Mouse (Mus musculus) adrenal gland, adult 8-10 months (tissue): ENCODE data around the gene Olfr981. TPM values are rescaled to one million over a fixed set of nuclear protein-coding genes. Genes with fewer than 3 reads are reported as not detected.
"Not testable (repeated sequence)": the region's sequence is repeated elsewhere in the genome, so short reads cannot be mapped to it uniquely, and the experiment has no call there.

Experiments
- DNase-seq: peaks from one replicate; pipeline ENCODE4 v3.0.0; 2022
- total RNA-seq, 4 experiments: library from RNA; stranded (reverse); gene quantifications; 2 replicates each; pipeline ENCODE4 v1.2.4; 2022

Olfr981 gene
- not detected for total RNA-seq

GRCm38 (mm10) chr9:40021164-40021563, at the start of gene Olfr981:
Olfr981 (plus strand) TSS chr9:40021464.
- DNase-seq = no peak

GRCm38 (mm10) chr9:39976581-39977145, 44.6 kb upstream of the Olfr981 start:
- DNase-seq = not testable (repeated sequence)

- no peak for DNase-seq
Measured at GRCm38 (mm10) chr9:39991813-39992212, 29.5 kb upstream of the Olfr981 start, which contains the start of gene Olfr978. Olfr978 (plus strand) TSS chr9:39992113.

- DNase-seq = no peak
Measured at GRCm38 (mm10) chr9:40003365-40003764, 17.9 kb upstream of the Olfr981 start, which contains the start of gene Olfr979. Olfr979 (minus strand) TSS chr9:40003465.

- no peak for DNase-seq
Measured at GRCm38 (mm10) chr9:40009482-40009881, 11.8 kb upstream of the Olfr981 start, which contains the start of gene Olfr980. Olfr980 (minus strand) TSS chr9:40009582.

- no peak for DNase-seq
Measured at GRCm38 (mm10) chr9:40050138-40050537, 28.9 kb downstream of the Olfr981 start.

GRCm38 (mm10) chr9:40073529-40073928, 52.3 kb downstream of the Olfr981 start, which contains the start of gene Olfr982:
Olfr982 (plus strand) TSS chr9:40073829.
- no peak for DNase-seq

Other genes starting within 250 kb of the Olfr981 start
- gene Olfr968, start 238.2 kb upstream of the Olfr981 start, total RNA-seq = not detected
- gene Olfr969, start 230.5 kb upstream of the Olfr981 start, total RNA-seq = not detected
- gene Olfr970, start 212.6 kb upstream of the Olfr981 start, total RNA-seq = not detected
- gene Olfr971, start 184.6 kb upstream of the Olfr981 start, total RNA-seq = not detected
- not detected for gene Olfr972, start 155.0 kb upstream of the Olfr981 start, total RNA-seq
- gene Olfr229, start 114.1 kb upstream of the Olfr981 start, total RNA-seq = not detected
- not detected for gene Olfr974, start 84.0 kb upstream of the Olfr981 start, total RNA-seq
- gene Olfr975, start 69.4 kb upstream of the Olfr981 start, total RNA-seq = not detected
- gene Olfr976, start 60.3 kb upstream of the Olfr981 start, total RNA-seq = not detected
- gene Olfr978, start 29.4 kb upstream of the Olfr981 start, total RNA-seq = not detected
- gene Olfr979, start 18.0 kb upstream of the Olfr981 start, total RNA-seq = not detected
- gene Olfr980, start 11.9 kb upstream of the Olfr981 start, total RNA-seq = not detected
- not detected for gene Olfr982, start 52.4 kb downstream of the Olfr981 start, total RNA-seq
- gene Olfr983, start 72.1 kb downstream of the Olfr981 start, total RNA-seq = not detected
- not detected for gene Olfr984, start 92.7 kb downstream of the Olfr981 start, total RNA-seq
- under 1 TPM in 1 of 4 experiments, not detected in 3; 0.23 TPM for gene Olfr985, start 108.7 kb downstream of the Olfr981 start, total RNA-seq
- not detected for gene Tmem225, start 126.7 kb downstream of the Olfr981 start, total RNA-seq
- under 1 TPM in 1 of 4 experiments, not detected in 3; 0.08 TPM for gene Olfr986, start 159.5 kb downstream of the Olfr981 start, total RNA-seq
- gene Zfp202, start 170.9 kb downstream of the Olfr981 start, total RNA-seq = 1 to 10 TPM; 5.8 to 8.0 (median 6.7) TPM
- 10 to 100 TPM in 2 of 4 experiments, 1 to 10 TPM in 2; 8.7 to 14.7 (median 11.9) TPM for gene Scn3b, start 247.8 kb downstream of the Olfr981 start, total RNA-seq